Mouse (Mus musculus) CH12.LX (cell line): Measurements from ENCODE around the gene Trim13. TPM values are rescaled to one million over a fixed set of nuclear protein-coding genes. Genes with fewer than 3 reads are reported as not detected.
A peak's percentile ranks its signal among the peaks of the same experiment; 100 is the strongest.

Experiments
- DNase-seq: peaks from one replicate; pipeline ENCODE4 v3.0.0-alpha.2; 2013; ENCODE audit errors: extremely low read depth
- H3K27ac ChIP-seq: 2 replicates; pipeline ENCODE4 v1.5.1; 2012; ENCODE audit warnings: low read depth, mild to moderate bottlenecking, control low read depth, moderate library complexity; ENCODE audit not compliant: insufficient read depth
- H3K27me3 ChIP-seq: replicated peaks from 2 replicates; pipeline ENCODE3; 2012; ENCODE audit warnings: inconsistent platforms
- H3K36me3 ChIP-seq, 2 experiments: replicated peaks in 1 of 2; 2 replicates each; pipeline versions ENCODE3 to v1.6.1; 2012; ENCODE audit warnings: inconsistent platforms in 1 of 2, low read length in 1 of 2, mild to moderate bottlenecking in 1 of 2, mixed read lengths in 1 of 2, moderate library complexity in 1 of 2; ENCODE audit not compliant: control insufficient read depth in 1 of 2, insufficient read depth in 1 of 2
- H3K4me1 ChIP-seq, 2 experiments: 2 replicates each; pipeline ENCODE4 v1.6.1; 2012; ENCODE audit warnings: inconsistent platforms in 1 of 2, moderate library complexity in 1 of 2; ENCODE audit not compliant: insufficient read depth in 2 of 2, control insufficient read depth in 1 of 2
- H3K4me2 ChIP-seq: 2 replicates; pipeline ENCODE4 v1.6.1; 2012; ENCODE audit warnings: low read depth, mild to moderate bottlenecking, control low read depth; ENCODE audit not compliant: poor library complexity, insufficient read depth, severe bottlenecking
- H3K4me3 ChIP-seq, 3 experiments: fragments of 150-350 bp in 1 of 3; sonication (generic) in 1 of 3; replicated peaks in 1 of 3; 2 replicates each; pipeline versions ENCODE3 to v1.5.1; 2011 to 2012; ENCODE audit warnings: low read depth in 2 of 3, low read length in 2 of 3, mild to moderate bottlenecking in 2 of 3, moderate library complexity in 2 of 3, control low read depth in 1 of 3, improper control_type of control experiment in 1 of 3, inconsistent platforms in 1 of 3, mixed read lengths in 1 of 3; ENCODE audit not compliant: poor library complexity in 1 of 3
- H3K79me2 ChIP-seq: replicated peaks from 2 replicates; pipeline ENCODE4 v1.6.1; 2012; ENCODE audit warnings: mild to moderate bottlenecking, moderate library complexity; ENCODE audit not compliant: control insufficient read depth, poor library complexity, insufficient read depth, severe bottlenecking; ENCODE audit errors: extremely low read depth
- H3K9ac ChIP-seq: 2 replicates; pipeline ENCODE4 v1.6.1; 2012; ENCODE audit warnings: low read depth, mild to moderate bottlenecking, control low read depth, moderate library complexity; ENCODE audit not compliant: insufficient read depth
- H3K9me3 ChIP-seq: replicated peaks from 2 replicates; pipeline ENCODE3; 2012; ENCODE audit warnings: low read length, inconsistent platforms, mixed read lengths
- BHLHE40 ChIP-seq: IDR thresholded peaks from 2 replicates; pipeline ENCODE4 v1.6.1; 2011; ENCODE audit warnings: mild to moderate bottlenecking, low read depth, low read length, improper control_type of control experiment
- CHD1 ChIP-seq: IDR thresholded peaks from 2 replicates; pipeline ENCODE4 v1.6.1; 2012; ENCODE audit warnings: low read depth, low read length, improper control_type of control experiment, inconsistent platforms
- CHD2 ChIP-seq: IDR thresholded peaks from 2 replicates; pipeline ENCODE4 v1.6.1; 2011; ENCODE audit warnings: low read length, improper control_type of control experiment
- CTCF ChIP-seq, 2 experiments: IDR thresholded peaks in 1 of 2; conservative IDR thresholded peaks in 1 of 2; 2 replicates each; pipeline ENCODE4 v1.5.1; 2011 to 2012; ENCODE audit warnings: low read depth in 2 of 2, low read length in 2 of 2, improper control_type of control experiment in 1 of 2, inconsistent platforms in 1 of 2, mild to moderate bottlenecking in 1 of 2, moderate library complexity in 1 of 2
- E2F4 ChIP-seq: IDR thresholded peaks from 2 replicates; pipeline ENCODE4 v1.6.1; 2011; ENCODE audit warnings: low read depth, low read length, improper control_type of control experiment; ENCODE audit not compliant: insufficient replicate concordance
- ELF1 ChIP-seq: IDR thresholded peaks from 2 replicates; pipeline ENCODE4 v1.6.1; 2014; ENCODE audit warnings: low read depth, mild to moderate bottlenecking, inconsistent platforms, low read length, improper control_type of control experiment
- EP300 ChIP-seq: IDR thresholded peaks from 2 replicates; pipeline ENCODE4 v1.6.1; 2011; ENCODE audit warnings: low read length, improper control_type of control experiment
- ETS1 ChIP-seq: conservative IDR thresholded peaks from 2 replicates; pipeline ENCODE4 v1.6.1; 2012; ENCODE audit warnings: low read depth, mild to moderate bottlenecking, inconsistent platforms, low read length, improper control_type of control experiment, moderate library complexity
- GABPA ChIP-seq: IDR thresholded peaks from 2 replicates; pipeline ENCODE4 v1.6.1; 2012; ENCODE audit warnings: low read depth, low read length, improper control_type of control experiment, inconsistent platforms; ENCODE audit not compliant: insufficient replicate concordance
- HCFC1 ChIP-seq: IDR thresholded peaks from 2 replicates; pipeline ENCODE4 v1.6.1; 2012; ENCODE audit warnings: low read depth, mild to moderate bottlenecking, inconsistent platforms, low read length, improper control_type of control experiment
- IRF4 ChIP-seq: IDR thresholded peaks from 2 replicates; pipeline ENCODE4 v1.6.1; 2014; ENCODE audit warnings: low read depth, mild to moderate bottlenecking, inconsistent platforms, low read length, improper control_type of control experiment
- JUN ChIP-seq: IDR thresholded peaks from 2 replicates; pipeline ENCODE4 v1.6.1; 2011; ENCODE audit warnings: low read depth, mild to moderate bottlenecking, low read length, improper control_type of control experiment, moderate library complexity; ENCODE audit not compliant: insufficient read depth
- JUND ChIP-seq: conservative IDR thresholded peaks from 2 replicates; pipeline ENCODE4 v1.6.1; 2011; ENCODE audit warnings: low read depth, low read length, improper control_type of control experiment
- KAT2A ChIP-seq: IDR thresholded peaks from 2 replicates; pipeline ENCODE4 v1.6.1; 2012; ENCODE audit warnings: low read length, improper control_type of control experiment, inconsistent platforms; ENCODE audit not compliant: insufficient replicate concordance
- MAFK ChIP-seq: IDR thresholded peaks from 2 replicates; pipeline ENCODE4 v1.6.1; 2011; ENCODE audit warnings: low read length, improper control_type of control experiment; ENCODE audit not compliant: insufficient replicate concordance
- MAX ChIP-seq: IDR thresholded peaks from 2 replicates; pipeline ENCODE4 v1.6.1; 2011; ENCODE audit warnings: low read length, improper control_type of control experiment
- MAZ ChIP-seq: IDR thresholded peaks from 2 replicates; pipeline ENCODE4 v1.6.1; 2012; ENCODE audit warnings: low read depth, mild to moderate bottlenecking, inconsistent platforms, low read length, improper control_type of control experiment, moderate library complexity
- MEF2A ChIP-seq: IDR thresholded peaks from 2 replicates; pipeline ENCODE4 v1.6.1; 2014; ENCODE audit warnings: low read depth, mild to moderate bottlenecking, inconsistent platforms, low read length, improper control_type of control experiment, borderline replicate concordance
- MXI1 ChIP-seq: IDR thresholded peaks from 2 replicates; pipeline ENCODE4 v1.6.1; 2011; ENCODE audit warnings: mild to moderate bottlenecking, low read depth, low read length, improper control_type of control experiment
- MYC ChIP-seq: IDR thresholded peaks from 2 replicates; pipeline ENCODE4 v1.6.1; 2011; ENCODE audit warnings: low read depth, mild to moderate bottlenecking, improper control_type of control experiment, low read length
- NELFE ChIP-seq: IDR thresholded peaks from 2 replicates; pipeline ENCODE4 v1.6.1; 2011; ENCODE audit warnings: low read depth, low read length, improper control_type of control experiment
- NRF1 ChIP-seq: IDR thresholded peaks from 2 replicates; pipeline ENCODE4 v1.6.1; 2014; ENCODE audit warnings: low read depth, mild to moderate bottlenecking, inconsistent platforms, low read length, improper control_type of control experiment, moderate library complexity
- PAX5 ChIP-seq: IDR thresholded peaks from 2 replicates; pipeline ENCODE4 v1.6.1; 2012; ENCODE audit warnings: low read length, inconsistent platforms, mixed read lengths
- POLR2A ChIP-seq: IDR thresholded peaks from 2 replicates; pipeline ENCODE4 v1.6.1; 2011; ENCODE audit warnings: low read depth, mild to moderate bottlenecking, improper control_type of control experiment, low read length
- POLR2AphosphoS2 ChIP-seq: IDR thresholded peaks from 2 replicates; pipeline ENCODE4 v1.6.1; 2011; ENCODE audit warnings: low read depth, low read length, improper control_type of control experiment
- RAD21 ChIP-seq: IDR thresholded peaks from 2 replicates; pipeline ENCODE4 v1.6.1; 2011; ENCODE audit warnings: low read depth, mild to moderate bottlenecking, low read length, improper control_type of control experiment, moderate library complexity
- RCOR1 ChIP-seq: conservative IDR thresholded peaks from 2 replicates; pipeline ENCODE4 v1.6.1; 2012; ENCODE audit warnings: low read depth, mild to moderate bottlenecking, inconsistent platforms, low read length, improper control_type of control experiment
- SIN3A ChIP-seq: IDR thresholded peaks from 2 replicates; pipeline ENCODE4 v1.6.1; 2012; ENCODE audit warnings: low read length, improper control_type of control experiment, inconsistent platforms
- SMC3 ChIP-seq: IDR thresholded peaks from 2 replicates; pipeline ENCODE4 v1.6.1; 2011; ENCODE audit warnings: low read depth, low read length, improper control_type of control experiment
- TBP ChIP-seq: conservative IDR thresholded peaks from 2 replicates; pipeline ENCODE4 v1.6.1; 2011; ENCODE audit warnings: low read depth, low read length, improper control_type of control experiment
- TCF12 ChIP-seq: IDR thresholded peaks from 2 replicates; pipeline ENCODE4 v1.6.1; 2014; ENCODE audit warnings: low read depth, mild to moderate bottlenecking, inconsistent platforms, low read length, improper control_type of control experiment
- UBTF ChIP-seq: IDR thresholded peaks from 2 replicates; pipeline ENCODE4 v1.6.1; 2012; ENCODE audit warnings: low read depth, mild to moderate bottlenecking, inconsistent platforms, low read length, improper control_type of control experiment, moderate library complexity
- USF1 ChIP-seq: IDR thresholded peaks from 2 replicates; pipeline ENCODE4 v1.6.1; 2014; ENCODE audit warnings: low read depth, mild to moderate bottlenecking, inconsistent platforms, low read length, improper control_type of control experiment
- USF2 ChIP-seq: conservative IDR thresholded peaks from 2 replicates; pipeline ENCODE4 v1.6.1; 2011; ENCODE audit warnings: low read depth, low read length, improper control_type of control experiment
- ZC3H11A ChIP-seq: IDR thresholded peaks from 2 replicates; pipeline ENCODE4 v1.6.1; 2012; ENCODE audit warnings: low read depth, mild to moderate bottlenecking, inconsistent platforms, low read length, improper control_type of control experiment
- ZKSCAN1 ChIP-seq: IDR thresholded peaks from 2 replicates; pipeline ENCODE4 v1.6.1; 2012; ENCODE audit warnings: low read depth, inconsistent platforms, low read length, improper control_type of control experiment, borderline replicate concordance
- ZMIZ1 ChIP-seq: IDR thresholded peaks from 2 replicates; pipeline ENCODE4 v1.6.1; 2012; ENCODE audit warnings: low read depth, mild to moderate bottlenecking, inconsistent platforms, low read length, improper control_type of control experiment
- ZNF384 ChIP-seq: IDR thresholded peaks from 2 replicates; pipeline ENCODE4 v1.6.1; 2012; ENCODE audit warnings: low read depth, low read length, improper control_type of control experiment, inconsistent platforms
- dilution Hi-C: fragments of 300-500 bp; cut with MboI; formaldehyde crosslinking; loops from 2 replicates; pipeline ENCODE4 v1.14.3; 2020; ENCODE audit warnings: low sequenced_read_pairs; ENCODE audit not compliant: extremely low pct_unique_long_range_greater_than_20kb, extremely low pct_ligation_motif_present
- in situ Hi-C: fragments of 300-500 bp; cut with MboI; formaldehyde crosslinking; loops from 3 replicates; pipeline ENCODE4 v1.14.3; 2019; ENCODE audit warnings: low sequenced_read_pairs, low pct_ligation_motif_present, low pct_unique_long_range_greater_than_20kb, mixed read lengths
- polyA plus RNA-seq: library from polyadenylated mRNA; unstranded; fragments of >175 nt; gene quantifications from 2 replicates; pipeline ENCODE4 v1.2.1, GENCODE M21; 2012; ENCODE audit warnings: low read depth; ENCODE audit not compliant: insufficient read length
- total RNA-seq, 2 experiments: library from RNA; depleted of rRNA; stranded (reverse); fragments of 300-350 nt in 1 of 2; fragments of >200 nt in 1 of 2; gene quantifications; 2 replicates each; pipeline ENCODE4 v1.2.3; 2012 to 2014

Gene Trim13
- total and polyA plus RNA-seq, 3 experiments, result 3.2 to 7.9 (median 5.7) TPM

DNA sequence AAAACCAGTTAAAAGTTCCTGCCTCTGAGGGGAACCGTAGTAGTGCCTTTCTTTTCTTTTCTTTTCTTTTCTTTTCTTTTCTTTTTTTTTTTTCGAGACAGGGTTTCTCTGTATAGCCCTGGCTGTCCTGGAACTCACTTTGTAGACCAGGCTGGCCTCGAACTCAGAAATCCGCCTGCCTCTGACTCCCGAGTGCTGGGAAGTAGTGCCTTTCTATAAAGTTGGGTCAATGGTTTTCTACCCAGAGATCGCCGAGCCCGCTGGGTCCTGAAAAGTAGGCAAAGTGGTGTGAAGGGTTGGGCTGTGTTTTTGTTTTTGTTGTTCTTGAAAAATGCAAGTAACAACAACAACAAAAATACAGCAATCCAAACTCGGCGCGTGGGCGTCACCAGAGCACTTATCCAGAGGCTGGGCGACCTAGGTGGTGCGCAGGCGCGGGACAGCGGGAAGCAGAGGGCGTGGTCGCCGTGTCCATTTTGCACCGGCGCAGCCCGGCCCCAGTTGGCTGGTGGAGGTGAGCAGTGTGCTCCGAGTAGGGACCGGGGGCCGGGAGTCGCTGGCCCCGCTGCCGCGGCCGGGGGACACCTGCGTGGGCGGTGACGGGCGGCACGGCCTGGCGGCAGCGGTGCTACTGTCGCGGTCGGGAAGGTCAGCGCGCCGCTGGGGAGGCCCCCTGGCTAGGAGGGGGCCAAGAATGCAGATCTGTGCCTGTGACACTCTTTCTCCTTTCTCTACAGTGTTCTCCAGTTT, 1.2 kb downstream of the Trim13 start:
- in situ Hi-C loops, result no loop called here
- peaks cover 5 to 7% of the 10 kb centered on the region in 2 experiments; a peak in 2 of 4 replicates for H3K4me1 ChIP-seq
- dilution Hi-C loops, result no loop called here

DNA sequence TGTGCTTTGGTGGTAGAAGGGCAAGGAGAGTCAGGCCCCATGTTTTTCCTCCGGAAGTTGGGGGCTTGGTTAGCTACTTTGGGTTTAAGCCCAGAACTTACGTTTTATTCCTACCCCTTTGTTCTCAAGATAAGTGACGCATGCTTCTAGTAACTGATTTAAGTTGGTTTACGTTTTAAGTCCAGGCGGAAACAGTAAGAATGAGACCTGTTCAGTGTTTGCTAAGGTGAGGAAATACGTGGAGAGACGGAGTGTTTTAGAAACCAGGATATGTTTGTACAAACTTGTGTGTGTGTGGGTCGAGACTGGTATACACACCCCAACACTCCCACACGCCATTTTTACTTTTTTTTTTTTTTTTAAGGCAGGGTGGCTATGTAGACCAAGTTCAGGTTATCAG, 3.3 kb downstream of the Trim13 start:
- no peak overlapping the region for H3K27ac ChIP-seq
- H3K27me3 ChIP-seq, result no peaks in the 10 kb centered on the region
- no peak for DNase-seq
- peaks cover 7 to 26% of the 10 kb centered on the region in 2 experiments for H3K36me3 ChIP-seq
- H3K4me2 ChIP-seq, result no peak overlapping the region
- no peak overlapping the region for H3K4me3 ChIP-seq
- TF ChIP-seq SIN3A, result no peak
- TF ChIP-seq ZKSCAN1, result no peak
- TF ChIP-seq JUND, result no peak
- no peak for TF ChIP-seq MAFK
- no peak for TF ChIP-seq PAX5
- TF ChIP-seq ETS1, result no peak
- no peak for TF ChIP-seq MEF2A
- no peak for TF ChIP-seq ZC3H11A
- no peak for TF ChIP-seq IRF4
- no peak for TF ChIP-seq GABPA
- TF ChIP-seq JUN, result no peak
- no peak for TF ChIP-seq USF1
- no peak for TF ChIP-seq CHD2
- TF ChIP-seq ZNF384, result no peak
- TF ChIP-seq HCFC1, result no peak
- no peak for TF ChIP-seq USF2
- H3K79me2 ChIP-seq, result no peaks in the 10 kb centered on the region
- dilution Hi-C loops (no loop called here), in situ Hi-C loops (no loop called here)
- H3K4me1 ChIP-seq, result peaks cover 5 to 7% of the 10 kb centered on the region in 2 experiments; a peak in 2 of 4 replicates
- no peak overlapping the region for H3K9ac ChIP-seq
- H3K9me3 ChIP-seq, result no peaks in the 10 kb centered on the region

More for the DNA sequence above, 1.2 kb downstream of the Trim13 start:
- no peak overlapping the region for H3K27ac ChIP-seq
- peak overlapping the region; percentile 55 to 78 (median 66) for H3K4me3 ChIP-seq
- no peak; the same call in 1 of the 2 replicates for TF ChIP-seq BHLHE40
- TF ChIP-seq MYC, result no peak
- no peak for TF ChIP-seq GABPA
- 0 out of 2 replicates have a peak, but pooled peaks have one; percentile 21 for TF ChIP-seq TBP
- TF ChIP-seq SIN3A, result peak; percentile 62; the same call in 1 of the 2 replicates
- TF ChIP-seq EP300, result no peak
- TF ChIP-seq ETS1, result no peak
- TF ChIP-seq IRF4, result no peak; the same call in 1 of the 2 replicates
- TF ChIP-seq USF2, result no peak
- peak; percentile 52; the same call in 1 of the 2 replicates for TF ChIP-seq MXI1
- TF ChIP-seq MAZ, result no peak
- no peak for TF ChIP-seq MAFK
- TF ChIP-seq MEF2A, result no peak
- TF ChIP-seq RAD21, result no peak
- TF ChIP-seq USF1, result no peak
- peak; percentile 70; the same call in 1 of the 2 replicates for TF ChIP-seq UBTF
- no peak for TF ChIP-seq ZC3H11A
- no peak for TF ChIP-seq ZNF384
- no peak for TF ChIP-seq RCOR1
- TF ChIP-seq KAT2A, result no peak
- no peak for TF ChIP-seq ZKSCAN1
- no peak for TF ChIP-seq JUND
- peak; percentile 72 for TF ChIP-seq TCF12
- no peak for TF ChIP-seq PAX5
- TF ChIP-seq POLR2A, result peak; percentile 82
- no peak for TF ChIP-seq POLR2AphosphoS2
- no peak for TF ChIP-seq E2F4
- TF ChIP-seq SMC3, result no peak
- no peak for TF ChIP-seq CTCF (conservative IDR thresholded peaks at IDR 0.05 in 1 of 2, IDR thresholded peaks at IDR 0.05 in 1 of 2; ENCODE audit: low read depth in 2 of 2, low read length in 2 of 2)
- TF ChIP-seq NRF1, result peak; percentile 98
- peak; percentile 67 for TF ChIP-seq NELFE
- TF ChIP-seq CHD2, result no peak
- peak; percentile 52; the same call in 1 of the 2 replicates for TF ChIP-seq ELF1
- 0 out of 2 replicates have a peak, but pooled peaks have one; percentile 12 for TF ChIP-seq HCFC1
- no peak for TF ChIP-seq JUN
- TF ChIP-seq CHD1, result no peak
- 0 out of 2 replicates have a peak, but pooled peaks have one; percentile 33 for TF ChIP-seq ZMIZ1
- no peak for TF ChIP-seq MAX
- no peaks in the 10 kb centered on the region for H3K27me3 ChIP-seq
- peak overlapping the region; percentile 53 for H3K9ac ChIP-seq
- peak overlapping the region; percentile 53; the same call in 1 of the 2 replicates for H3K4me2 ChIP-seq
- H3K36me3 ChIP-seq, result peaks cover 0 to 18% of the 10 kb centered on the region in 2 experiments
- no peaks in the 10 kb centered on the region for H3K79me2 ChIP-seq
- peak; percentile 75 for DNase-seq
- no peaks in the 10 kb centered on the region for H3K9me3 ChIP-seq
